Mouse (Mus musculus) testis, adult 2 months (tissue): ENCODE data around the gene Gm17728. TPM values are rescaled to one million over a fixed set of nuclear protein-coding genes. Genes with fewer than 3 reads are reported as not detected.

Source experiments
- H3K27ac ChIP-seq: fragments of 200-500 bp; 2 replicates; pipeline ENCODE4 v1.5.1; 2012; ENCODE audit warnings: low read depth, low read length; ENCODE audit not compliant: control insufficient read depth, insufficient read depth
- H3K27me3 ChIP-seq: fragments of 200-500 bp; 2 replicates; pipeline ENCODE4 v1.6.1; 2012; ENCODE audit warnings: mild to moderate bottlenecking, low read length, moderate library complexity; ENCODE audit not compliant: control insufficient read depth, insufficient read depth
- H3K36me3 ChIP-seq: fragments of 200-500 bp; 2 replicates; pipeline ENCODE4 v1.6.1; 2012; ENCODE audit warnings: mild to moderate bottlenecking, low read length; ENCODE audit not compliant: control insufficient read depth, insufficient read depth
- H3K4me1 ChIP-seq: fragments of 200-500 bp; 2 replicates; pipeline ENCODE4 v1.6.1; 2012; ENCODE audit warnings: low read length; ENCODE audit not compliant: control insufficient read depth, insufficient read depth
- H3K4me3 ChIP-seq: fragments of 200-500 bp; 2 replicates; pipeline ENCODE4 v1.5.1; 2012; ENCODE audit warnings: low read depth, mild to moderate bottlenecking, low read length, moderate library complexity, mixed read lengths; ENCODE audit not compliant: control insufficient read depth
- CTCF ChIP-seq: fragments of 200-500 bp; IDR thresholded peaks from 2 replicates; pipeline ENCODE4 v1.5.1; 2012; ENCODE audit warnings: low read depth, mild to moderate bottlenecking, inconsistent platforms, low read length, moderate library complexity; ENCODE audit not compliant: control insufficient read depth, insufficient read depth, insufficient replicate concordance
- POLR2A ChIP-seq: fragments of 200-500 bp; IDR thresholded peaks from 2 replicates; pipeline ENCODE4 v1.6.1; 2012; ENCODE audit warnings: low read depth, mild to moderate bottlenecking, inconsistent platforms, low read length, moderate library complexity; ENCODE audit not compliant: control insufficient read depth
- polyA plus RNA-seq: library from polyadenylated mRNA; depleted of rRNA; stranded (reverse); fragments of >200 nt; gene quantifications from 2 replicates; pipeline ENCODE4 v1.2.3, GENCODE M21; 2012; rRNA removed

Gm17728 gene
- polyA plus RNA-seq, 1 experiment, result not detected

DNA sequence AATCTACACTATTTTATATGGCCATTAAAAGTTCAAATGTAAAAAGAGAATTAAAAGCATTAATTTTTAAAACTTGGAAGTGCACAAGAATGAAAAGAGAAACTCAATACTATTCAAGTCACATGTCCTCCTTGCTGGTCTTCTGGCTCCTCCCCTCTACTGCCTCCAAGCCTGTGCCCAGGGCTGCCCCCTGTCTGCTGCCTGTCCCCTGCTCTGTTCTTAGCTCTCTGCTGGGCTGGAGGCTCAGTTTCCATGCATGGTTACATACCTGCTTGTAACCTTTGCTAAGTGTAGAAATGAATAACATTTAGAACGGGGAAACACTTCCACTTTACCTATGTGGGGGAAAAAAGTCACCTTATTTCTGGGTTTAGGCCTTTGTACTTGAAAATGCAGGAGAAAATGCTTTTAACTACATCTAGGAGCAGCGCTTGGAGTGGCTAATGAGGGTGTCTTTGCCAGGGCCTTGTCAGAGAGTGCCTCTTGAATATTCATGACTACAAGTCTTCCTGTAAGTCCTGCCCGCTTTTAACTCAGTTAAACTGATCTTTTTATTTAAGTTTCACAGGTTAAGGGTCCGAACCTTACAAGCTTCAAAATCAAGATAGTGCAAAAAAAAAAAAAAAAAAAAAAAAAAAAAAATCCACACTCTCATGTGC lies 18.3 kb downstream of the Gm17728 start:
- H3K27me3 ChIP-seq, result no peaks in the 10 kb centered on the region
- TF ChIP-seq CTCF, result no peak
- no peak for TF ChIP-seq POLR2A
- H3K27ac ChIP-seq, result no peak overlapping the region
- H3K4me3 ChIP-seq, result no peak overlapping the region
- H3K36me3 ChIP-seq, result no peaks in the 10 kb centered on the region
- H3K4me1 ChIP-seq, result no peaks in the 10 kb centered on the region

- Histone ChIP-seq H3K4me3 (no peak overlapping the region), H3K27ac (no peak overlapping the region), H3K4me1 (no peaks in the 10 kb centered on the region), H3K27me3 (no peaks in the 10 kb centered on the region), H3K36me3 (no peaks in the 10 kb centered on the region)
- no peak for TF ChIP-seq POLR2A
- no peak for TF ChIP-seq CTCF
Measured at GRCm38 (mm10) chr17:9456406-9456805, 34.5 kb downstream of the Gm17728 start.

DNA sequence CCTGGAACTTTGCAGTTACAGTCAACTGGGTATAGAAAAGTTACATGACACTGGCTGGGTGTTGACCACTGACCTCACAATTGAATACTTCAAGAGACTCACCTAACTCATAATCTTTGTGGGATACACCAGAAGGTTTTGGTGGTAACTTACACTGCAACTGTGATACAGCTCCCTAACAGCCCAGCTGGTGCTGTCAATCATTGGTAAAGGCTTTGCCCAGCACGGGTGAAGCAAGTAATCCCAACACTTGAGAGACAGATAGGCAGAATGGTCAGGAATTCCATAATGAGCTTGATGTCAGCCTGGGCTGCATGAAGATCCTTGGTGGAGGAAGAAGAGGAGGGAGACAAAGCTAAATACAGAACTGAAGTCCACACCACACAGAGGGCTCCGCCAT lies 39.0 kb downstream of the Gm17728 start:
- no peak overlapping the region for H3K27ac ChIP-seq
- no peaks in the 10 kb centered on the region for H3K4me1 ChIP-seq
- no peaks in the 10 kb centered on the region for H3K36me3 ChIP-seq
- TF ChIP-seq CTCF (no peak), POLR2A (no peak)
- H3K27me3 ChIP-seq, result no peaks in the 10 kb centered on the region
- no peak overlapping the region for H3K4me3 ChIP-seq

Other genes with a start within 250 kb of the Gm17728 start
- 152 and 153 TPM in 2 replicates for gene Pabpc6, start 247.7 kb downstream of the Gm17728 start, polyA plus RNA-seq